Mouse (Mus musculus): ENCODE measurements around the gene Hps5. TPM values are rescaled to one million over a fixed set of nuclear protein-coding genes. Genes with fewer than 3 reads are reported as not detected.

The Hps5 gene
- total RNA-seq (2023): 10 to 100 TPM; 72.8 to 83.2 TPM

GRCm38 (mm10) chr7:46795287-46796205 is at the start of gene Hps5, which contains the start of gene Gtf2h1:
Hps5 (minus strand) TSS chr7:46796064.
Gtf2h1 (plus strand) TSS chr7:46796103.

GRCm38 (mm10) chr7:46840787-46841525 is 45.1 kb upstream of the Hps5 start, which contains the start of gene Ldha:
Ldha (plus strand) TSS chr7:46841475.

GRCm38 (mm10) chr7:46751490-46751889 is 44.4 kb downstream of the Hps5 start, which contains the start of gene Saa2:
Saa2 (plus strand) TSS chr7:46751790.

GRCm38 (mm10) chr7:46742880-46743279 is 53.0 kb downstream of the Hps5 start, which contains the start of gene Saa1:
Saa1 (minus strand) TSS chr7:46742980.

GRCm38 (mm10) chr7:46732458-46732857 is 63.4 kb downstream of the Hps5 start, which contains the start of gene Saa4:
Saa4 (minus strand) TSS chr7:46732603.

GRCm38 (mm10) chr7:46715600-46715999 is 80.3 kb downstream of the Hps5 start, which contains the start of gene Saa3:
Saa3 (minus strand) TSS chr7:46715700.

Other genes with a start within 250 kb of the Hps5 start
- 10 to 100 TPM; 13.5 to 16.1 TPM for gene Sergef, start 156.3 kb downstream of the Hps5 start, total RNA-seq (2023)
- under 1 TPM in 1 of 2 experiments, not detected in 1; 0.24 TPM for gene Tph1, start 123.5 kb downstream of the Hps5 start, total RNA-seq (2023)
- gene Saal1, start 85.4 kb downstream of the Hps5 start, total RNA-seq (2023): 1 to 10 TPM; 5.8 to 7.5 TPM
- 10 to 100 TPM in 1 of 2 experiments, 1 to 10 TPM in 1; 7.7 to 25.8 TPM for gene Saa3, start 80.4 kb downstream of the Hps5 start, total RNA-seq (2023)
- not detected for gene Saa4, start 63.5 kb downstream of the Hps5 start, total RNA-seq (2023)
- gene Saa1, start 53.1 kb downstream of the Hps5 start, total RNA-seq (2023): not detected
- not detected for gene Saa2, start 44.3 kb downstream of the Hps5 start, total RNA-seq (2023)
- 10 to 100 TPM; 45.2 to 51.2 TPM for gene Gtf2h1, start within 50 bp of the Hps5 start, total RNA-seq (2023)
- 100 to 1,000 TPM; 165 to 177 TPM for gene Ldha, start 45.4 kb upstream of the Hps5 start, total RNA-seq (2023)
- gene Ldhc, start 65.1 kb upstream of the Hps5 start, total RNA-seq (2023): not detected
- gene Tsg101, start 123.9 kb upstream of the Hps5 start, total RNA-seq (2023): 10 to 100 TPM; 60.2 to 69.5 TPM
- 1 to 10 TPM; 9.4 to 9.7 TPM for gene Uevld, start 162.5 kb upstream of the Hps5 start, total RNA-seq (2023)
- gene Gm9999, start 187.5 kb upstream of the Hps5 start, total RNA-seq (2023): not detected
- gene Spty2d1, start 212.3 kb upstream of the Hps5 start, total RNA-seq (2023): 10 to 100 TPM; 72.0 to 81.5 TPM

All from monocyte, adult 59 days (primary cell).